Mouse (Mus musculus) embryonic stem cell, embryonic (primary cell): ENCODE results near the gene Tm6sf1.

Experiments
- CTCF ChIA-PET, 4 experiments: fragments of 300-600 bp in 2 of 4; fragments of 350-600 bp in 2 of 4; sonication (Branson Sonifier 250); formaldehyde crosslinking; loops; one replicate each; lab custom pipeline; 2022; ENCODE audit warnings: inconsistent platforms in 2 of 4; lab: Charles Lee
- POLR2A ChIA-PET, 4 experiments: fragments of 300-600 bp in 2 of 4; fragments of 350-600 bp in 2 of 4; sonication (Branson Sonifier 250); formaldehyde crosslinking; loops; one replicate each; lab custom pipeline; 2022; ENCODE audit warnings: antibody characterized with exemption in 4 of 4, inconsistent platforms in 1 of 4; lab: Charles Lee

The Tm6sf1 gene

DNA sequence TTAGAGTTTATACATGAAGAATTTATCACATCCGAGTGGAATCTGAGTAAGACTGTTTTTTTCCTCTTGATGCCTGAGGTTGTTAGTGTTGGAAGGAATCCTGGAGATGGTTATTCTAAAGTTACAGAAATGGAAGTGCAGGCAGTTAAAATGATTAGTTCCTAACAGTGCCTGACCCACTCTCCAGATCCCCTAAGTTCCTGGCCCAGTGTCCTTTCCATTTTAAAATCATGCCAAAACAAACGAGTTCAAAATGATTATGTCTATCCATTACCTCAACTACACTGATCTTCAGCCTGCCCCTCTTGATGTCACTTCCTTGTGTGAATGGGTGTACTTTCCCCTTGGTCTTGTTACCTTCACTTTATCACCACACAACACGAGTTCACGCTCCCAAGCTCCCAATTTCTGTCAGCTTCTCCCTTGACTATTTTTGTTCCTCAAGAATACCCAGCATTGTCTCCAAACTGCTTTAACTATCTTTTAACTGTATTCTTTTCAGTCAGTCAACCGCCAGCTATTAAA, 73.8 kb downstream of the Tm6sf1 start:
- ChIA-PET CTCF (interaction anchor here in 3 of 4 experiments (0.6 to 1.4 kb wide), 4 partner anchors 14 to 387 kb away, joined by 3 to 4 read pairs (median 3); no protein-coding TSS in a partner anchor), POLR2A (interaction anchor here in 1 of 4 experiments (0.6 kb wide), 1 partner anchor 170 kb away, joined by 3 read pairs; no protein-coding TSS in a partner anchor)

- ChIA-PET CTCF (interaction anchor here (0.6 to 1.4 kb wide), 6 partner anchors 13 to 387 kb away, joined by 3 to 4 read pairs (median 3); no protein-coding TSS in a partner anchor), POLR2A (interaction anchor here in 1 of 4 experiments (0.6 to 1.5 kb wide), 2 partner anchors 104 to 171 kb away, joined by 3 read pairs; partner anchors contain the start of gene Btbd1)
Observed at GRCm38 (mm10) chr7:81933061-81933600, 74.3 kb downstream of the Tm6sf1 start.

GRCm38 (mm10) chr7:81933601-81934266, 74.9 kb downstream of the Tm6sf1 start:
- ChIA-PET CTCF (interaction anchor here (0.6 to 1.4 kb wide), 5 partner anchors 13 to 1547 kb away, joined by 3 to 4 read pairs (median 3); no protein-coding TSS in a partner anchor), POLR2A (interaction anchor here in 3 of 4 experiments (0.8 to 1.5 kb wide), 5 partner anchors 66 to 336 kb away, joined by 3 read pairs; partner anchors contain the start of gene Btbd1 (in 1 of the 3))
